Mouse (Mus musculus): ENCODE data around the gene Fubp1. TPM values are rescaled to one million over a fixed set of nuclear protein-coding genes. Genes with fewer than 3 reads are reported as not detected.
A peak's percentile ranks its signal among the peaks of the same experiment; 100 is the strongest.

Fubp1 gene
- 157 and 210 TPM in 2 replicates for total RNA-seq (2021)
- long read RNA-seq, full-length matches to known transcripts = 13 of 34 reads
- long read RNA-seq, partial matches to known transcripts = 12 of 34 reads
- long read RNA-seq, other reads (novel, unspliced or antisense) = 9 of 34 reads

DNA sequence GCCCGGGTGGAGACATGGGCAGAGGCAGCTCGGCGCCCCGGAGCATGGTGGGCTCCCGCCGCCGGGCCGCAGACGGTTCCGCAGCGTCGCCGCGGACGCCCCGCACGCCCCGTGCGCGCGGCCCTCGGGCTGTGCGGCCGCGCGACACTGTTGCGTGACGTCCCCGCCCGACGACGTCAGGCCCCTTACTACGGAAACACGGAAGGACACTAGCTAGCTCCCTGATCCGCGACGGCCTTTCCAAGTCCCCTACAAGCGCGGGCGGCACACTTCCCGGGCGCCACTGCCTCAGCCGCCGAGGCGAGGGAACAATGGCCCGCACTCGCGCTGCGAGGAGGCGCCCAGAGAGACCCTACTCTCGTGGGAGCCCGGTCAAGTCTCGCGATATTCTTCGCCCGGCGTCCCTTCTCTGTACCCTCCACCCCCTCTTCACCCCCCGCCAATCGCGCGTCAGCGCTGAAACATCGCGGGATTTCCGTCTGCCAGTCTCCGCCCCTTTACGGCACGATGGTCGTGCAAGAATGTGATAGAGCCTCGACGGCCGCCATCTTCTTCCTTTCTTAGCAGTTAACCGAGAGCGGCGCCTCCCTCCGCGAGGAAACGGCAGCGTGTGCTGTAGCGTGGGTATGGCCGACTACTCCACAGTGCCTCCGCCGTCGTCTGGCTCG lies at the start of gene Fubp1, which contains the start of gene Dnajb4:
Gene Fubp1, plus strand, starts transcription at position 456 of the 668 bp plus-strand sequence.
Gene Dnajb4, minus strand, starts transcription at position 336 of the 668 bp plus-strand sequence.
- DNase-seq = peak; percentile 100

DNA sequence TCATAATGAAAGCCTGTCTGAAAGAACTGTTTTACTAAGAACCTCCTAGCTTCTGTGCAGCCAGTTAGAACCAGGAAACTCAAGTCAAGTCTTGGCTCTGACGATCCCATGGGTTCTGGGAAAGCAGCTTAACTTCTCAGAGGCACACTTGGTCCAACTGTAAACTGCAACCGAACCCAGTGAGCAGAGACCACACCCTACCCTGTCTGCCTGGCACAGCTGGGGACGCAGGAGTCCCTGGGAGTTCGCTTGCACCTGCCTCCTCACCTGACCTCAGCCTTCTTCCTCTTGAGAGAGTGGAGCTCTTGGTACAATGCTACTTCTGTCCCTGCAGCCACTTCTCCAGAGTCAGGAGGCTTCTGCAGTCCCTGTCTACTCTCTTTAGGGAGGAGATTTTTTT lies 49.6 kb upstream of the Fubp1 start:
- no peak for DNase-seq

DNA sequence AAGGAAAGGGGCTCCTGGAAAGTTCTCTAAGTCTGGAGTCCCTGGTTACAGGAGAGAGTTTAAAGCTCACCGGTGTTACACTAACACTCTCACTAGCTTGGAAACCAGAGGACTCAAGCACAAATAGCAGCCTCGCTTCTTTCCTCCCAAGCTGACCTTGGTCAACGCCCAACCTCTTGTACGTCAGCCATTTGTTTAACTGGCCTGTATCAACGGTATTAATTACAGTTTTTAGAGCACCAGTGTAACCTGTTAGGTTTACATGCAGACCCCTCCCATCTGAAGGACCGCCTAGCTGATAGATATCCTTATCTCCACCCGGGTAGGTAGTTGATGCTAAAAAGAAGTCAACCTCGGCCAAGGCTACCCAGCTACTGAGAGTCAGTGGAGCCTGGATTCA lies 46.9 kb upstream of the Fubp1 start:
- no peak for DNase-seq

DNA sequence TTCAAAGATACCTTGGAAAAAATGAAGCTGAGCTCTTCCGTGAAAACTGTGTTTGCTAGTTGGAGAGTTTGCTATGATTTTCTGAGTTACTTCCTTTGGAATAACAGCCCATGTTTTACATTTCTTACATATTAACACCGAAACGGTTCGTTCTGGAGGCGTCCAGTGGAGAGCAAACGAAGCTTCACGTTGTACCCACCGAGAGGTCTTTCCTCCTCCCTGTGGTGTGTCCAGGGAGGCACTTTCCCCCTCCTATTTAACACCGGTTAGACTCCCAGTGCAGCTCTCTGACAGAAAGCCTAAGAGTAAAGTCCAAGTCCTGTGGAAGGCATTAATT lies 45.2 kb upstream of the Fubp1 start:
- DNase-seq = no peak

DNA sequence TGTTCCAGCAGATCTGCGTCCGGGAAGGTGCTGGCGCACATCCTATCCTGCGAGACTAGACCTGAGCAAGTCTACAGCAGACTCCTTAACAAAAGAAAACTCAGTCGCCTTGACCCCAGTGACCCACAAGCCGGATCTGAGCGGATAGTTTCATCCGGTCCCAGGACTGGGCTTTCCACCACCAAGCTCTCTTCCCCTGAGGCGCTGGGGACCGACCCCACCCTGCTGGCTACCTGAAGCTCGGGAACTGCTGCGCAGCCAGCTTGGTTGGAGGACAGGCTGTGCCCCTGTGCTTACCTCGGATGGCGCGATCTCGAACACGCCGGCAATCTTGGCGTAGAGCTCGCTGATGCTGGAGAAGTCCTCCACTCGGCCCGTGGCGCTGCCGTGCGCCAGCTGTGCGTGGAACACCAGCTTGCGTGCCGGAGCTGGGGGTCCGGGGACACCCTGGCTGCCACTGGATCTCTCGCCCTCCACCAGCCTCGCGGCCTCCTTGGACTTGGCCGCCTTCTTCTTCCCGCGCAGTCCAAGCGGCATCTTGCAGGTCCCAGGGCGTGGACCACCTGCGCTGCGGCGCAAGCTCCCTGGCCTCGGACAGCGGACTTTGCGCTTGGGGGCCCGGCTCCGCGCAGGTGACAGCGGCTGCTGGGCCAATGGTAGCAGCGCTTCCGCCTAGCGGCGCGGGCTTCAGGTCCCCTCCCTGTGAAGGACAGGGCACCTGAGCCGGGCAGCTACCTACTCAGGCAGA lies 44.7 kb upstream of the Fubp1 start:
- DNase-seq = peak; percentile 35

DNA sequence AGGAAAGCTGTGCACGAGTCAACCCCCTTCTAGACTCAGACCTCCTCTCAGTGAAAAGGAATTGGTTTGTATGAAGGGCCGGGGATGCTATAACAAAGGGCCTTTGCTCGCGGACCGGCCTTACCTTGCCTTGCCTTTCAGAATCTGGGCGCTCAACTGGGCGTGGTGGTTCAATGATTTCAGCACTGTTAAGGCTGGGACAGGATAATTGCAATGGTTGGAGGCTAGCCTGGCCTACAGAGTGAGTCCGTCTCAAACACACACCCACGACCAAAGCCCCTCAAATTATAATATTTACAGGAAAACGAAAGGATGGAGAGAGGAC lies 44.2 kb upstream of the Fubp1 start, which contains the start of gene Gipc2:
Gene Gipc2, minus strand, starts transcription at position 132 of the 325 bp plus-strand sequence.
- DNase-seq = no peak

DNA sequence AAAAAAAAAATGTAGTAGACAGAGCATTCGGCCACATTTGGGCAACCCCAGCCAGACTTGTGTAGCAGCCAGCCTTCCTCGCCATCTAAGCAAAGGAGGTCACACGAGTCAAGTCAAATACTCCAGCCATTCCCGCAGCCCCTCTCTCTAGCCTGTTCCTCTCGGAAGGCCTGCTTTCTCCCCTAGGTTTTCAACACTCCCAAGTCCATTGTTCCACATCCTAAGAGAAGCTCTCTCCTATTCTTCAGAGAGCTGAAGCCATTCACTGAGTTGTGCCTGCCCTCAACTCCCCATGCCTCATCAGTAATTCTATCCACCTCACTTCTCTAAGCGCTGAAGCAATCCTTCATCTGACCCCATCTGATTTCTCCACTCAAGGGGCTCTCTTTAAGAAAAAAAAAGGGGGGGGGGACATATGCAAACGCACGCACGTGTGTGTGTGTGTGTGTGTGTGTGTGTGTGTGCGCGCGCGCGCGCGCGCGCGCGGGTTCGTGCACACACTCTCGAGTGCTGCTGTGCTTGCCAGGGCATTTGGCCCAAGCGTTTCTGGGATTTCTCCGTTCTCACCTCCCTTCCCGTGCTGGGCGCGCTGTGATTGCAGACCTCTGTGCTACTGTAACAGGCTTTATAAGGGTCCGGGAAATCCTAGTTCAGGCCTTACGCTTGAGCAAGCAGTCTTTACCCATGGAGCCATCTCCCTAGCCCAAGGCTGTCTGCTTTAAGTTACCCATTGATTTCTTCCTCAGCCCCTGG lies 43.3 kb upstream of the Fubp1 start:
- no peak for DNase-seq

DNA sequence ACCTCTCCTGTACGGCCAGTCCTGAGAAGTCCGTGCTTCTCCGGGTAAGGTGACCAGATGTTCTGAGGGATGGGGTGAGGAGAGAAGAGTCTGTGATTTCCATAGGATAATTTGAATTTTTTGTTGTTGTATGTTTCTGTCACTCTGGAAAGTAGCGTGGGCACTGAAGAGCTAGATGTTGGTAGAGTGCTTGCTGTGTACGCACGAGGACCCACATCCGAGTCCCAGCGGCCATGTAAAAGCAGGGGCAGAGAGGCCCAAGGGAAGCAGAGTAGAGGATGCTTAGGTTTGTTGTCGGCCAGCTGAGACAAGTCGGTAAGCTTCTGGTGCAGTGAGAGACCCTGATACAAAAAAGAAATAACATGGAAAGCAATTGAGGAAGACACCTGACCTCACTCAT lies 42.2 kb upstream of the Fubp1 start:
- DNase-seq = no peak

DNA sequence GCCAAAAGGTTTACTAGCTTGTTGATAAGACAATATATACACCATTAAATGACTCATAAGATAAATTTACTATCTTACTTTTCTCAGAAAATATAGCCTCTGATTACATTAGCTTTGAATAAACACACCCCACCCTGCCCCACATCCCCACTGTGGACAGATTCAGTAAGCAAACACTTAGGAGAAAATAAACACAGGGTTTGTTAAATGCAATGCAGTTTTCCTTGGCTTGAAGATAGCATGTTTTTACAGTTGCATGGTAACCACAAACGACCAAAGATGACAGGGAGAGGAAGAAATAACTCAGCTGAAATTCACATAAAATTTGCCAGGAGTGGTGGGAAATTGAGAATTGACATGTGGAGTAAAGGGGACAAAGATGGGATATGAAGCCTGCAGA lies 39.8 kb upstream of the Fubp1 start:
- DNase-seq = no peak

DNA sequence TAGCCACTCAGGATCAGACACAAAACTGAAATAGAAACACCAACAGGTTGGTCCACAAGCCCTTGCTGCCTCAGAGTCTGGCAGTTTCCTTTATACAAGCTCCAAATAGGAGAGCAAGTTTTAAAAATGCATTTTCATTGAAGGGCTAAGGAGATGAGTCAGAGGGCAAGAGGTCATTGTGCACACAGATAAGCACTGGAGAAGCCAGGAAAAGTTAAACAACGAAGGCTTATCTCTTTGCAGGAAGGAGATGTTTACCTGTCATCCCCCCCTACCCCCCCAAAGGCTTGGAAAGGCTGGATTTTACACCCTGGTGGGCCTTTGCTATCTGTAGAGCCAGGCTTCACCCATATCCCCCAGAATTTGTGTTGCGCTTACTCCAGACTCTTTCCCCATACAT lies 39.0 kb upstream of the Fubp1 start:
- no peak for DNase-seq

DNA sequence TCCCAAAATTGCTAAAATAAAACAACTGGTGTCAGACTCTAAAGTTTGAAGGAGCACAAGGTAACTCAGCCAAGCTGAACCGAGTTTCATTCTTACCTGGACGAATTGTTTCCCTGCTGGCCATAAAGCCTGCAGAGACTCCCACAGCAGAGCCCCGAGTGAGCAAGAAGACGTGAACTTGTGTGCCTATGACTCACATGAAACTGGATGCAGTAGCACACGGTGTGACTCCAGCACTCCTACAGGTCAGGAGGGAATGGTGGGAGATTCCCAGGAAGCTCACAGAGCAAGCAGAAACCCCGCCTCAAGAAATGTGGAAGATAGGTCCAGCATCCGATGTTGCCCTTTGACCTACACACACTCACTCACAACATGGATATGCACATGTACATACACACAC lies 38.4 kb upstream of the Fubp1 start:
- no peak for DNase-seq

DNA sequence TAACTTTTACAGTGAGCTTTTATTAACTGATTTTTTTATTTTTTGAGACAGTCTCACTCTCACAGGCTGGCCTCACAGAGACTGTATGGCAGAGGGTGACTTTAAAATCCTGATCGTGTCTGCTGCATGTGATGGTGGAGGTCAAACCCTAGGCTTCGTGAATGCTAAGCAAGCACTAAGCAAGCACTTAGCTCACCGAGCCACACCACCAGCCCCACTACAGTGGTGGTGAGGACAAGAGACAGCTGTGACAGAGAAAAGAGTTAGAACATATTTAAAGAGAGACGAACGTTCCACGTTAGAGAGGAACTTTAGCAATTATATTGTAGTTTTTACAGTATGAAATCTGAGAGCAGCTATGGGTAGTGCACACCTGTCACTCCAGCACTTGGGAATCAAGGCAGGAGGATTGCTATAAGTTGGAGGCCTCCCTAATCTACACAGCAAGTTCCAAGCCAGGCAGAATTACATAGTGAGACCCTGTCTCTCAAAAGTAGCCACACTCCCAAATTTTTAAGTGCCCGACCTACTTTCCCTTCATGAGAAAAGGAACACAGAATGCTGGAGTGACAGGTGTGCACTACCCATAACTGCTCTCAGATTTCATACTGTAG lies 37.8 kb upstream of the Fubp1 start:
- DNase-seq = no peak

DNA sequence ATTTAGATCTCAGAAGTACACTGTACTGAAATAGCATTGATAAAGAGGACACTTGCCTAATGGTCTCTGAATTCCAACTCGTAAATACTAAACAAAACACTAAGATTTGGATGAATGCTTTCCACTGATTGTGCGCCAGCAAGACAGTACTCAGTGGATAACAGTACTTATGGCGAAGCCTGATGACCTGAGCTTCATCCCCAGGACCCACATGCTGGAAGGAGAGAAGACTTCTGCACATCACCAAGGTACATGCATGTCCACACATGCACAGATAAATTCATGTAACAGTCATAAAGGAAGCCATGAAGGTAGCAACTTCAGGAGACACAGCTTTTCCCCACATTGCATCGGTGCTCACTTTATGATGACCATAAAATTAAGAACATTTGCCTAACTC lies 31.4 kb upstream of the Fubp1 start:
- no peak for DNase-seq

DNA sequence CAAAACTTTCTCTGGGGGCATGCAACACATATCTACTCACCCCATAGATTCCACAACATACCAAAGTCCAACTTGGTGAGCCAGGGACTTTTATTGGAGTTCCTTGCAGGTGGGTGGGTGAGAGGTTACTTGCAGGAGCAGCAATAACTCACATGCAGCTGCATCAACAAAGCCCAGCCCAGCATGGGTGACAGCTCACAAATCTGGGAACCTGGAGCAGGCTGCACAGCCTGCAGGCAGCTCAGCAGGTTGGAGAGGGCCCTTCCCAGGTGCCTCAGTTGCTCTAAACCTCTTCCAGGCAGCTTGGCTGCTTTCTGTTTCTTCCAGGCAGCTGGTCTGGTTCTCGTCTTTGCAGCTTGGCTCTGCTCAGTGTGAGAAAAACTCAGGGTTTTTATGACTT lies 30.9 kb upstream of the Fubp1 start:
- no peak for DNase-seq

DNA sequence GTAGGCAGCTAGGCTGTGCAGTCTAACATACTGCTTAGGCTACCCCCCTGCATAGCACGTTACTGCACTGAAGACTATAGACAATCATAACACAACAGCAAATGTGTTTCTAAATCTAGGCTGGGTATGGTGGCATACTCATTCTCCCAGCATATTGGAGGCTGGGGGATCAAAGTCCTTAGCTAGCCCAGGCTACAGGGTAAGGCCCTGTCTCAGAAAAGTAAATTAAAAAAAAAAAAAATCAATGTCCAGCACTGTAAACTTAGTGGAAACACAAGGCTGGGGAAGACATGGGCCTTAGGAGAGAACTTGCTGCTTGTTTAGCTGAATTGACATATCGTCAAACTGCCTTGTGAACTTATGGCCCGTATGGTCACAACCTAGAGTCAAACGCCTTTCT lies 29.6 kb upstream of the Fubp1 start:
- DNase-seq = no peak

DNA sequence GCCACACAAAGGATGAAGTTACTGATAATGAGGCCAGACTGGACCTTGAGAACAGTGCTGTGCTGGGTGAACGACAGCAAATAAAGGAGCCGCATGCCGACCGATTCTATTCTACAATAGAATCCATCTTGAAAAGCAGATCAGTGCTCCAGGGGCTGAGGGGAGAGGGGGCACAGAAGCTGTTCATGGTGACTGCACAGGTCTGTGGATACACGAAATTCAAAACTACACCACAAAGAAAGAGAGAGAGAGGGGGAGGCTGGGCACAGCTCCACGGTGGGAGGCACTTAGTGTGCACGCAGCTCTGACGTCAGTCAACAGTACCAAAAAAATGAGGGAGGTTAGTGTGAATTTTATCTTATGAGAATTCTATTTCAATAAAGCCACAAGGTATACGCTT lies 26.7 kb upstream of the Fubp1 start:
- no peak for DNase-seq

DNA sequence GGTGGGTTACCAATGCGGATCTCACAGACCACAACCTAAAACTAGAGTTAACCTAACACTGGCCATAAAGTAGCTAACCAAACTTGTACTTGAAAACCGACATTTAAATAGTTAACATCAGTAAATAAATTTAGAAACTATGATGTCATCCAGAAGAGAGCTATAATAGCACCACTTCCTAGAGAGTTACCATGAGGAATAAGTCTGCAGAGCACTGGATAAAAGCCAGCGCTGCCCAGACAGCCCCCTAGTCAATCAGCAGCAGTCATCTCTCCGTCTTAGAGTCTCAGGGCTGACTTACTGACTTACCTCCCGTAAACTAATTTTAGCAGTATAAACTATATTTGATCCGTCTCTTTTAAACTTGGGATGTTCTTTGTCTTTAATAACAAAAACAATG lies 24.1 kb upstream of the Fubp1 start:
- DNase-seq = no peak

DNA sequence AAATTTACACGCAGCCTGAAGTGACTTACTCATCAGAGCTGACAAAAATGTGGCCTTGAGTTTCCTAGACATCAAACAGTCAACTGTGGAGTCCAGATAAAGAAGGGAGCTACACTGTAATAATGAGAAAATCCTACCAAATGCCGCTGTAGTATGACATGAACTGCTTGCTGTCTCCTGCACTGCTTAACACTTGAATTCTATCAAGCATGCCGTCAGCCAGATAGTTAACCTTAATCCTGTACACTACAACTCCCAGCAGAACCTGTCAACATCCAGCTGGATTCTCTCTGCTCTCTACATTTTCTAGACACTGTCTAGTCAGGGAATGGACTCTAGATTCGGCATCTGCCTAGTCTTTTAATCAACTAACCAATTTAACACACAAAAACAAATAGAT lies 20.9 kb upstream of the Fubp1 start:
- no peak for DNase-seq

DNA sequence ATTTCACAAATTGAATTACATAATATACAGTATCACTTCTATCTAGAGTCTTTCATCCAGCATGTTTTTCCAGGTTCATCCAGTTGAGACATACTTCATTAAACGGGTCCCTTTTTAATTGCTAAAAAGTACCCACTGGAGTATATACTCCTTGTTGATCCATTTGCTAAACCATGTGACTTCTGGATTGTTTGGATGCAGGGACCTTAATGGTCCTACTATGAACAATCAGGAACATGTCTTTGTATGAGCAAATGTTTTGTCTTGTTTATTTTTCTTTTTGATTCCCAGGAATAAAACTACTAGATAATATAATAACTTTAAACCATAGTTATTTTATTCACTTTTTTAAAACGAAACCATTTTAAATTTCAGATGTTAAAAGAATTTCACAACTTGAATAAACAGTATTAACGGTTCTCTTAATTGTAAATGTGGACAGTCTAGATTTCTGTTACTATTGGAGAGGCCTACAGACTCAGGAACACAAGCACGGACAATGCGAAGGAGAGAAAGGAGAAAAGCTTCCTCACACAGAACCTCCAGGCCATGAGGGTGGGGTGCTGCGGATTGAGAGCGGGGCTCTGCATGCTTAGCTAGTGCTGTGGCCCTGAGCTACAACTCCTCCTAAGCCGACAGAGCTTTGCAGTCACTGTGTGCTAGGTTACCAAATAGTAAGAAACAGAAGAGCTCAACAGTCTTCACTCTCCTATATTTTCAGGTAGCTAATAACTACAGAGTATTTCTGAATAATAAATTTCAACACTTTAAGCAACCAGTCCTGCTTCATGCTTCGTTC lies 19.3 kb upstream of the Fubp1 start:
- DNase-seq = no peak

DNA sequence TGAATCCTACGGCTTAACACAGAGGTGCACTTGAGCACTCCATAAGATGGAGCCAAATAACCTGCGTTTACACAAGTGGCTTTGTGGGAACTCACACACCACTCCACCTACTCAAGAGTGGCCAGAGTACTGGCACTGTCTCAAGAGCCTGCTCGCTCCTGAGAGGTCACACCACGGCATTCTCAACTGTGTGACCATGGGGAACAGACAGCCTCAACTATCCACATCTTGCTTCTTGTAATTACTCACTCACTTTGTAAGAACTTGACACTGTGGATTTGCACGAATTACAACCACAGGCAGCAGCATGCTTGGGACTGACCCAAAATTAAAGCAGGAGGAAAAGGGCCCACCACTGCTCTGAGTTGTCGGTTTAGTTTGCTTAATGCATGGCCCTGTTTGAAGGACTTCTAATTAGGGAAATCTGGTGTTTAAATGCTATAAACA lies 18.4 kb upstream of the Fubp1 start:
- DNase-seq = peak; percentile 28

DNA sequence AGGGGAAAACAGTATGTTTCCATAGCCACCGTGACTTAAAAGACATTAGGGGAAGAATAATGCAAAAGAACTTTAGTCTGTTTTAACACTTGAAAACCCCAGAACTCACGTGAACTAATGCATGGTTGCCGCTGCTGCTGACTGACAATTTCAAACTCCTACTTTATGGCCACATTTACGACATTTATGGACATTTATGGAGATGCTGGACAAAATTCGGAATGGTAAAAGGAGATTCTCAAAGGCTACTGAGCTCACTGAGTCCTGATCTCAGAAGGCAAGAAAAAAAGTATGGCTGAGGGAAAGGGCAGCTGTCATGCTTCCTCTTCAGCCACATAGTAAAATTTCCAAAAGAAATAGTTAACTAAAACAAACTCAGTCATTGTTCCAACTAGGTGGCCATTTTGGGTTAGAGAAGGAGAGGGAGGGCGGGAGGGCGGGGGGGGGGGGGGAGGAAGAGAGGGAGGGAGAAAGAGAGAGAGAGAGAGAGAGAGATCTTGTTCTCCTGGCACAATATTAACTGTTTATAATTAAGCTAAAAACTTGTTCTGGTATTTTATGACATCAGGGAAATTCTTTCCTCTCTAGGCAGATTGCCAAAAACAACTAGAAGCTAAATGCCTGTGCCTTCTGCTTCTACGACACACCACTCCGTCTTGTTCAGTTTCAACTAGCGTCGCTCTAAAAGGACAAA lies 17.8 kb upstream of the Fubp1 start:
- DNase-seq = no peak

All from adrenal gland, postnatal 25 days (tissue).